Mouse (Mus musculus) right cerebral cortex, postnatal 36 days (tissue): ENCODE measurements around the gene Syce2.
"Not testable (repeated sequence)": the region's sequence is repeated elsewhere in the genome, so short reads cannot be mapped to it uniquely, and the experiment has no call there.

Experiments used
- DNase-seq, 2 experiments: peaks; one replicate each; pipeline ENCODE4 v3.0.0; 2022; ENCODE audit warnings: low spot score in 2 of 2, mixed read lengths in 1 of 2

Gene Syce2

DNA sequence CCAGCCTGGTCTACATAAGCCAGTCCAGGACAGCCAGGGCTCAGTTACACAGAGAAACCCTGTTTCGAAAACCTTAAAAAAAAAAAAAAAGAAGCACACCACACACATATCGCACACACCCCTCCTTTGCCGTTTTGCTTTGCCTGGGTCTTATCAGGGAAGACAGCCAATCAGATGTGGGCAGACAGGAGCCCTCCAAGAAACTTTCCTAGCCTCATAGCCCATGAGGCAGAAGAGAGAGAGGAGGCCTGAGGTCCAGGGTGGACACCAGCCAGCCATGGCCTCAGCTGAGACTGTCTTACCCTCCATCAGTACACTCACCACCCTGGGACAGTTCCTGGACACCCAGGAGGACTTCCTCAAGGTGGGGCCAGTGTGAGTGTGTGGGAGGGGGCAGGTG, 29.8 kb downstream of the Syce2 start, which contains the start of gene Klf1:
Klf1 (plus strand) TSS at position 177 of the 400 bp plus-strand sequence.
- no peak for DNase-seq

GRCm38 (mm10) chr8:84902367-84902919, 30.5 kb downstream of the Syce2 start:
- no peak for DNase-seq

- DNase-seq = peak; percentile 84 to 89
These were observed 31.2 kb downstream of the Syce2 start for GRCm38 (mm10) chr8:84902920-84903661.

DNA sequence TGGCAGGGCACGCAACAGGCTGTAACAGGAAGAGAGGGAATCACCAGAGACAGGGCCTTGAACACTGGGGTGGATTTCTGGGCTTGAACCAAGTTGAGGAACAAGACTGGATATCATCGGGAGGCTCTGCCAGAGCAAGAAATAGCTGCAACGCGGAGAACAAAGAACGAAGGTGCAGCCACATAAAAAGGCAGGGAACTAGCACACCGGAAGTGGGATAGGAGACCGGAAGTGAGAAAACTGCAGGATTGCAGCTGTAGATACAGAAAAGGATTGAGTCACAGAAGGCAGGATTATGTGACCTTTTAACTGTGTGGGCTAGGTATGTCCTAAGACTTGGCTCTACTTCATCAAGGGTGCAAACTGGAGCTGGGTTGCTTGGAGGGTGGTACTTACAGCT, 32.4 kb downstream of the Syce2 start:
- no peak for DNase-seq

- DNase-seq = no peak
These were observed 35.1 kb downstream of the Syce2 start for GRCm38 (mm10) chr8:84907037-84907436.

DNA sequence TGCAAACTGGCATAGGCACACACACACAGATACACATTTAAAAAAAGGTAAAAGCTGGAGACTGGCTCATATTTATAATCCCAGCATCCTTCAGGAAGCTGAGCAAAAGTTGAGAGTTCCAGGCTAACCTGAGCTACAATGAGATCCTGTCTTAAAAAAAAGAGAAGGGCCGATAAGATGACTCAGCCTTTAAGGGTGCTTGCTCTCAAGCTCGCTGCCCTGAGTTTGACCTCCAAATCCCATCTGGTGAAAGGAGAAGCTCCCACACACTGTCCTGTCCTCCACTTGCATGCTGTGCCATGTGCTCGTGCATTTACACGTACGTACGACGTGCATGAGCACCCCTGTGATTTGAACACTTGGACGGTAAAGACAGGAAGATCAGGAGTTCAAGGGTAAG, 35.6 kb downstream of the Syce2 start:
- DNase-seq = no peak

DNA sequence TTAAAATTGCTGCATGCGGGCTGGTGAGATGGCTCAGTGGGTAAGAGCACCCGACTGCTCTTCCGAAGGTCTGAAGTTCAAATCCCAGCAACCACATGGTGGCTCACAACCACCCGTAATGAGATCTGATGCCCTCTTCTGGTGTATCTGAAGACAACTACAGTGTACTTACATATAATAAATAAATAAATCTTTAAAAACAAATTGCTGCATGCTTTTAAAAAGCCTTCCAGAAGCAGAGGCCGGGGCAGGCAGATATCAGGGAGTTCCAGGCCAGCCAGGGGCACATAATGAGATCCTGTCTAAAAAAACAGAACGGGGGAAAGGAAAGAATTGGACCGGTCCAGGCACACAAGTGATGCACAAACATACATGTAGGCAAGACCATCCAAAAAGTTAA, 36.1 kb downstream of the Syce2 start:
- DNase-seq = not testable (repeated sequence)

DNA sequence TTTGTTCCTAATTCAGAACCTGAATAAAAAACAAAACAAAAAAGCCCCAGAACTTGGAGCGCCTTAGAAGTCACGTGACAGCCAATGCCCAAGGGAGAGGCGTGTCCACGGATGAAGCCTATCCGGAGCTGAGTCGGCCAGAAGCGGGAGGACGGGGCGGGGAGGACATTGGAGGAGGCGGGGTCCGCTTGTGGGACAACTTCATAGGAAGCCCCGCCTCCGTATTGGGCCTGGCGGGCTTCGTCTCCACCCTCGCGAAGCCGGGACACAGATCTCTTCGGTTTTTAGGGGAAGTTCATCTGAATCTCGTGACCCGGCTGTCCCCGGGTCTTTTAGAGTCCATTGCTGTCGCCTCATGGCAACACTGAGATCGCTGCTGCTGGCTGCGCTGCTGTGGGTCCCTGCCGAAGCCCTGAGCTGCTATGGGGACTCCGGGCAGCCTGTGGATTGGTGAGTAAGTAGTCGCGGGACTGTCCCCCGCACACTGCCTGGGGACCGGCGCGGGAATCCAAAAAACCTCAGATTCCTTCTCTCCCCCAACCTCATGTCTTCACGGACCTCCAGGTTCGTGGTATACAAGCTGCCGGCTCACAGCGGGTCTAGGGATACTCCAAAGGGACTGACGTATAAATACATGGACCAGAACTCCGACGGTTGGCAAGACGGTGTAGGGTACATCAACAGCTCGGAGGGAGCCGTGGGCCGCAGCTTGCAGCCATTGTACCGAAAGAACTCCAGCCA, 36.7 kb downstream of the Syce2 start, which contains the start of gene Dnase2a:
Dnase2a (plus strand) TSS at position 140 of the 741 bp plus-strand sequence.
- peak; percentile 78 to 83 for DNase-seq

DNA sequence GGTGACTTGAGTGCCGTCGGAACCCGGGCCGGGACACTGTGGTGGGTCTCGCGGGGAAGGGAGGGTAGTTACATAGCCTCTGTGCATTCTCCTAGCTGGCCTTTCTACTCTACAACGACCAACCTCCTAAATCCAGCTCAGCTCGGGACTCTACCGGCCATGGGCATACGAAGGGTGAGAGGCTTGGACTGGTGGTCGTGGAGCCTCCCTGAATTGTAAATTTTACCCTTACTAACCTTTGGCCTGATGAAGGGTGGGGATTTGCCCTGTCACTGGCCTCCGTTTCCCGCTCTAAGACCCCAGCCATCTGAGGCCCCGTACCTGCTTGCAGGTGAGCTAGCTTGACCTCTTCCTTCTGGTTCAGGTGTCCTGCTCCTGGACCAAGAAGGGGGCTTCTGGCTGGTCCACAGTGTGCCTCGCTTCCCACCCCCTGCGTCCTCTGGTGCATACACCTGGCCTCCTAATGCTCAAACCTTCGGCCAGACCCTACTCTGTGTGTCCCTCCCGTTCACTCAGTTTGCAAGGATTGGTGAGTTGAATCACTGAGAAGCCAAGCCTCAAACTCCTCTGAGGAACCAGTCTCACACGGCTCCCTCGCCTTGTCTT, 37.4 kb downstream of the Syce2 start:
- DNase-seq = no peak

DNA sequence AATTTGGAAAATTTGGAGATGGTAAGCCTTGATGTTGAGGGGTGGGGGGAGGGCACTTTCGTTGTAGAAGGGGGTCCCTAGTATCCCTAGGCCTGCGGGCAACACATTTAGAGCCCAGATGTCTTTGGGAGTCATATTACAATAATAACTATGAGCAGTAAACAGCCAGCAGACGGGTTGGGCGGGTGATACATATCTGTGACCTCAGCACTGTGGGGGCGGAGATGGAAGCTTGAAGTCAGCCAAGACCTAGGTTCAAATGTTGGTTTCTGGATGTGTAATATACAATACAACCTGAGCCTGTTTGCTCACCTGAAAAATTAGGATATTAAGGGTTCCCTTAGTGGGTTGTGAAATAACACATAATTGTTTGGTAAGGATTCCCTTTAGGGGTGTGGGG, 38.0 kb downstream of the Syce2 start:
- no peak for DNase-seq

DNA sequence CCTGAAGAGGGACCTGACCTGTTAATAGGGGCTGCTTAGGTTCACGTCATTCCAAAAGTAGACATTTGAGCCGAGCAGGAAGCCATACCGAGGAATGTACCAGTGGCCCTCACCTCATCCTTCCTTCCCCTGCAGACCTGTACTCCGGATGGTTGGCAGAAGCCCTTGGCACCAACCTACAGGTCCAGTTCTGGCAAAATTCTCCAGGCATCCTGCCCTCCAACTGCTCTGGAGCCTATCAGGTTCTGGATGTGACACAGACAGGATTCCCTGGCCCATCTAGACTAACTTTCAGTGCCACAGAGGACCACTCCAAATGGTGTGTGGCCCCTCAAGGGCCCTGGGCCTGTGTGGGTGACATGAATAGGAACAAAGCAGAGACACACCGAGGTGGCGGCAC, 38.6 kb downstream of the Syce2 start:
- no peak for DNase-seq

DNA sequence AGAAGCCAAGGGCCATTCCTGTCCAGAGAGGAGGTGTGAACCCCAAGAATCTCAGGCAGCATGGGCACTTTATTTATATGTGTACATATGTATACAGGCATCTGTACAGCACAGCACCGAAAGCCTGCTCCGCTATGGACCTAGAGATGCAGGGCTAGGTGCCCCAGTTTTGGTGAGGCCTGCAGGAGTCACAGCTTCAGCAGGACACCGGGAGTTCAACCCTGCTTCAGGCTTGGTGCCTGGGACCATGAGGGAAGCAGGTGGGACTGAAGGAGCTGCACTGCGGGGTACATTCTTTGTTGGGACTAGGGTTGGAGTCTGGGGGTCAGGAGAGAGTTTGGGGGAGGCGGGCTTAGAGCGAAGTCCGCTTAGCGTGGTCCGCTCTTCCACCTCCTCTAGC, 39.9 kb downstream of the Syce2 start:
- no peak for DNase-seq

DNA sequence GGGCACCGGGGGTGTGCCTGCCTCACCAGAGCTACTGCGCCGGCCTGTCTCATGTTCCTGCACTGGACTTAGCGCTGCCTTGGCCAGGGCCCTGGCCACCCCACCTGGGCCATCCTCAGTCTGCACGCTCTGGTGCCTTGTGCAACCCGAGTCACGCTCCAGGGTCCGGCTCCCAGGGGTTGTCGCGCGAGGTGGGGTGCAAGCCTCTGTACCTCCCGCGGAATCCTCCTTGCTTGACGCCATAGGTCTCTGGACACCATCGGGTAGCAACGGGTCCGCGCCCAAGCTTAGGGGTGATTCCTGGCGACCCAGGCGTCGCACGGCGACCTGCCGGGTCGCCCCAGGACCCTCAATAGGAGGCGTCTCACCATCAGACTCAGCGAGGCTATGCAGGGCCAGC, 40.5 kb downstream of the Syce2 start:
- DNase-seq = no peak

GRCm38 (mm10) chr8:84912895-84913501, 41.1 kb downstream of the Syce2 start:
- peak; percentile 59 to 69 for DNase-seq

DNA sequence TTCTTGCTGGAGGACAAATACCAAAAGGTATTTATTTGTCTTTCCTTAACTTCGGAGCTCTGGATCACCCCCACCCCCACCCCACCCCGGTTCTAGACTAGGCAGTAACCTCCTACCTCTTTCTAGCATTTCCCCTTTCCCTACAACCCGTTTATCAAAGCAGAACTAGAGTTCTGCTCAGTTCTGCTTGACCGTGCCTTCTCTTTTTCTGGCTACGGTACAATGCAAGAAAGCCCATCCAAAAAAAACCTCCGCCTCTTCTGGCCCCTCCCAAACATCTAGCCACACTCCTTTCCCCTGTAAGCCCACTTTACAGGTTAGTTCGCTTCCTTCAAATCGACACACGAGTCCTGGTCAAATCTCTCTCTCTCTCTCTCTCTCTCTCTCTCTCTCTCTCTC, 41.6 kb downstream of the Syce2 start:
- DNase-seq = no peak

- DNase-seq = no peak
These were observed 42.0 kb downstream of the Syce2 start for GRCm38 (mm10) chr8:84913960-84914359.

- no peak for DNase-seq
These were observed 43.4 kb downstream of the Syce2 start for GRCm38 (mm10) chr8:84915269-84915668.

DNA sequence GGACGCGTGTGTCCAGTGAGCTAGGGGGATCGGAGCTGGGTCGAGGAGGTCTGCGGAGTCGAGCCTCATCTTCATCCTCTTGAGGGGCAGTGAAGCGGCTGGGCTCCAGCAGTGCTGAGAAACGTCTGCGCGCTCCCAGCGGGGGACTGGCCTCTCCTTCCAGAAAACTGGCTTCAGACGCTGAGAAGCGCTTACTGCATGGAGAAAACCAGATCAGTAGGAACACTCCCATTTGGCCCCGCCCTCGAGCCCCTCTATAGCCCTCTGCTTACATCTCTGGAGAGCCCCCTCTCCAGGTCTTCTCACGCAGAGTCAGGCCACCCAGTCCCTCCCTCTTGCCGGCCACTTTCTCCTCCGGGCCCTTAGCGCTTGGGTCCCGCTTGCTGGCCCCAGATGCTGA, 45.9 kb downstream of the Syce2 start:
- DNase-seq = no peak

- DNase-seq = no peak
These were observed 46.7 kb downstream of the Syce2 start for GRCm38 (mm10) chr8:84918646-84919045.

DNA sequence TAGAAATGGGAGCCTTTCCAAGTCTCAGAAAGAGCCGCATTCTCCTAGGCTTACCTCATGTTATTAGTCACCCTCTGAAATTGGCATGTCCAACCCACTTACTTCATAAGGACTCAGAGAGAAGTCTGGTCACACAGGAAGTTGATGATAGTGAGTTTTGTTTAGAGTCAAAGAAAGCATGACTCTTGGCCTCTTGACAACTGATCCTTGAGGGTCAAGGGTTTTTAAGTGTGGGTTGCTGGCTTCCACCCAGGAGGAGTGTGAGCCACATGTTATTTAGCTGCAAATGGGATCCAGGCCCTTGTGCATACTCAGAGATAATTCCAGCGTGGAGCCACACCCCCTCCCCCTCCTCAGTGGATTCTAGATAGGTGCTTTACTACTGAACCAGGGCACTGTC, 49.7 kb downstream of the Syce2 start:
- DNase-seq = no peak

- no peak for DNase-seq
These were observed 53.6 kb downstream of the Syce2 start for GRCm38 (mm10) chr8:84925557-84925956.

DNA sequence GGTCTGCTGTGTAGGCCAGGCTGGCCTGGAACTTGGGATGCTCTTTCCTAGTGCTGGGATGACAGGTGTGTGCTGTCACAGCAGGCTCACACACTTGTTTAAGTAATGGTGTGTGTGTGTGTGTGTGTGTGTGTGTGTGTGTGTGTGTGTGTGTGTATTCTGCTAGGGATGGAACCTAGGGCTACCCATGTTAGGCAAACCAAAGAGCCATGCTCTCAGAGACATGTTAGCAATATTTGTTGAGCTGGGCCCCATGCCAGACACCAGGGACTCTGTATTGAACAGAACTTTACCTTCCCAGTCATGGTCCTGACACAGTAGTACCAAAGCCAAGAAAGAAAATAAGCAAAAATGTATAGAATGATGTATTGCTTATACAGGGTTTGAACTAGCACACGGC, 55.6 kb downstream of the Syce2 start:
- DNase-seq = no peak
